Mouse (Mus musculus) hindbrain, embryonic 13.5 days (tissue): ENCODE measurements around the gene Kl. TPM values are rescaled to one million over a fixed set of nuclear protein-coding genes. Genes with fewer than 3 reads are reported as not detected.

Experiments used
- ATAC-seq: fragments of 200-750 bp; cut with Nextera tagmentation; 2 replicates; pipeline ENCODE4 v1.8.0; 2017; ENCODE audit warnings: moderate TSS enrichment; ENCODE audit not compliant: low FRiP score
- H3K27ac ChIP-seq: fragments of 300-500 bp; sonication (generic); 2 replicates; pipeline ENCODE4 v1.5.1; 2015; ENCODE audit warnings: inconsistent platforms, mild to moderate bottlenecking, moderate library complexity
- H3K27me3 ChIP-seq: fragments of 300-500 bp; sonication (generic); 2 replicates; pipeline ENCODE4 v1.6.1; 2015; ENCODE audit warnings: mild to moderate bottlenecking, inconsistent platforms
- H3K36me3 ChIP-seq: fragments of 300-500 bp; sonication (generic); 2 replicates; pipeline ENCODE4 v1.6.1; 2015; ENCODE audit warnings: mild to moderate bottlenecking, inconsistent platforms
- H3K4me1 ChIP-seq: fragments of 300-500 bp; sonication (generic); replicated peaks from 2 replicates; pipeline ENCODE4 v1.6.1; 2015; ENCODE audit warnings: inconsistent platforms
- H3K4me2 ChIP-seq: fragments of 300-500 bp; sonication (generic); 2 replicates; pipeline ENCODE4 v1.6.1; 2015; ENCODE audit warnings: inconsistent platforms, mild to moderate bottlenecking, moderate library complexity
- H3K4me3 ChIP-seq: fragments of 300-500 bp; sonication (generic); 2 replicates; pipeline ENCODE4 v1.5.1; 2015; ENCODE audit warnings: mild to moderate bottlenecking, inconsistent platforms
- H3K9ac ChIP-seq: fragments of 300-500 bp; sonication (generic); 2 replicates; pipeline ENCODE4 v1.6.1; 2015; ENCODE audit warnings: mild to moderate bottlenecking, inconsistent platforms
- H3K9me3 ChIP-seq: fragments of 300-500 bp; sonication (generic); 2 replicates; pipeline ENCODE4 v1.6.1; 2016; ENCODE audit warnings: inconsistent platforms
- WGBS: fragments of 180-500 bp; shearing (Covaris S2); methylation state at CpG from one replicate; pipeline ENCODE4 v1.1.7; 2015; 5-methylcytosine and 5-hydroxymethylcytosine counted together
- polyA plus RNA-seq: library from polyadenylated mRNA; unstranded; fragments of >200 nt; fragmentation: Nextera tagmentation; extraction: Ambion mirVana; gene quantifications from 2 replicates; pipeline ENCODE4 v1.2.1, GENCODE M21; 2015

Gene Kl
- polyA plus RNA-seq, 1 experiment from 2014 or later = 0.69 TPM

GRCm38 (mm10) chr5:151020031-151020820 lies 67.8 kb downstream of the Kl start:
- H3K9me3 ChIP-seq = no peaks in the 10 kb centered on the region
- ATAC-seq = no peak
- no peak overlapping the region for H3K4me2 ChIP-seq
- H3K36me3 ChIP-seq = no peaks in the 10 kb centered on the region
- H3K4me1 ChIP-seq = peaks cover 24% of the 10 kb centered on the region
- 65% methylated on average over 13 of the region's 13 CpGs for WGBS
- H3K9ac ChIP-seq = no peak overlapping the region
- H3K4me3 ChIP-seq = no peak overlapping the region
- H3K27ac ChIP-seq = no peak overlapping the region
- no peaks in the 10 kb centered on the region for H3K27me3 ChIP-seq

- Histone ChIP-seq H3K27me3 (no peaks in the 10 kb centered on the region), H3K4me3 (no peak overlapping the region), H3K27ac (no peak overlapping the region), H3K9ac (no peak overlapping the region), H3K9me3 (no peaks in the 10 kb centered on the region), H3K4me1 (peaks cover 24% of the 10 kb centered on the region), H3K36me3 (no peaks in the 10 kb centered on the region), H3K4me2 (no peak overlapping the region)
- ATAC-seq = no peak
- WGBS = 78% methylated on average over 14 of the region's 14 CpGs
These were observed 68.4 kb downstream of the Kl start for GRCm38 (mm10) chr5:151020831-151021230.

GRCm38 (mm10) chr5:151022026-151022425 lies 69.6 kb downstream of the Kl start:
- WGBS = 84% methylated on average over 7 of the region's 7 CpGs
- Histone ChIP-seq H3K4me3 (no peak overlapping the region), H3K36me3 (no peaks in the 10 kb centered on the region), H3K9ac (no peak overlapping the region), H3K27me3 (no peaks in the 10 kb centered on the region), H3K27ac (no peak overlapping the region), H3K9me3 (no peaks in the 10 kb centered on the region), H3K4me1 (peaks cover 25% of the 10 kb centered on the region), H3K4me2 (no peak overlapping the region)
- ATAC-seq = no peak

- no peak overlapping the region for H3K9ac ChIP-seq
- H3K4me1 ChIP-seq = peaks cover 32% of the 10 kb centered on the region
- H3K27me3 ChIP-seq = no peaks in the 10 kb centered on the region
- no peaks in the 10 kb centered on the region for H3K9me3 ChIP-seq
- no peak overlapping the region for H3K4me2 ChIP-seq
- no peaks in the 10 kb centered on the region for H3K36me3 ChIP-seq
- 22% methylated on average over 1 of the region's 1 CpGs for WGBS
- ATAC-seq = no peak
- no peak overlapping the region for H3K4me3 ChIP-seq
- H3K27ac ChIP-seq = peak overlapping the region; percentile 48; the same call in 1 of the 2 replicates
These were observed 70.5 kb downstream of the Kl start for GRCm38 (mm10) chr5:151022939-151023338.

GRCm38 (mm10) chr5:151023461-151023860 lies 71.1 kb downstream of the Kl start:
- Histone ChIP-seq H3K4me1 (peaks cover 34% of the 10 kb centered on the region), H3K36me3 (no peaks in the 10 kb centered on the region), H3K27me3 (no peaks in the 10 kb centered on the region), H3K4me2 (0 out of 2 replicates have a peak overlapping the region, but pooled peaks have one; percentile 21), H3K9ac (no peak overlapping the region), H3K9me3 (no peaks in the 10 kb centered on the region), H3K27ac (peak overlapping the region; percentile 48), H3K4me3 (no peak overlapping the region)
- WGBS = 20% methylated on average over 8 of the region's 8 CpGs
- no peak for ATAC-seq

- Histone ChIP-seq H3K4me2 (no peak overlapping the region), H3K4me1 (peaks cover 34% of the 10 kb centered on the region), H3K4me3 (no peak overlapping the region), H3K27me3 (no peaks in the 10 kb centered on the region), H3K9ac (no peak overlapping the region), H3K27ac (no peak overlapping the region), H3K36me3 (no peaks in the 10 kb centered on the region), H3K9me3 (no peaks in the 10 kb centered on the region)
- 91% methylated on average over 2 of the region's 2 CpGs for WGBS
- ATAC-seq = no peak
These were observed 72.1 kb downstream of the Kl start for GRCm38 (mm10) chr5:151024483-151024882.

- no peak overlapping the region for H3K4me3 ChIP-seq
- no peak overlapping the region for H3K4me2 ChIP-seq
- H3K36me3 ChIP-seq = no peaks in the 10 kb centered on the region
- H3K9me3 ChIP-seq = no peaks in the 10 kb centered on the region
- no peak overlapping the region for H3K27ac ChIP-seq
- H3K9ac ChIP-seq = no peak overlapping the region
- peaks cover 26% of the 10 kb centered on the region for H3K4me1 ChIP-seq
- WGBS = 88% methylated on average over 4 of the region's 4 CpGs
- no peaks in the 10 kb centered on the region for H3K27me3 ChIP-seq
- ATAC-seq = no peak
These were observed 73.7 kb downstream of the Kl start for GRCm38 (mm10) chr5:151026069-151026468.

- 31% methylated on average over 7 of the region's 7 CpGs for WGBS
- 0 out of 2 replicates have a peak, but pooled peaks have one; percentile 9 for ATAC-seq
- H3K4me2 ChIP-seq = no peak overlapping the region
These were observed 74.8 kb downstream of the Kl start for GRCm38 (mm10) chr5:151027171-151027570.

GRCm38 (mm10) chr5:151028906-151029305 lies 76.5 kb downstream of the Kl start:
- Histone ChIP-seq H3K27ac (no peak overlapping the region), H3K9me3 (no peaks in the 10 kb centered on the region), H3K9ac (no peak overlapping the region), H3K27me3 (no peaks in the 10 kb centered on the region), H3K4me2 (no peak overlapping the region), H3K4me3 (no peak overlapping the region), H3K4me1 (peaks cover 11% of the 10 kb centered on the region), H3K36me3 (no peaks in the 10 kb centered on the region)
- no peak for ATAC-seq
- 61% methylated on average over 6 of the region's 6 CpGs for WGBS

More at GRCm38 (mm10) chr5:151027171-151027570, 74.8 kb downstream of the Kl start:
- peaks cover 26% of the 10 kb centered on the region for H3K4me1 ChIP-seq
- no peak overlapping the region for H3K9ac ChIP-seq
- H3K4me3 ChIP-seq = no peak overlapping the region
- H3K27me3 ChIP-seq = no peaks in the 10 kb centered on the region
- 0 out of 2 replicates have a peak overlapping the region, but pooled peaks have one; percentile 55 for H3K27ac ChIP-seq
- H3K9me3 ChIP-seq = no peaks in the 10 kb centered on the region
- no peaks in the 10 kb centered on the region for H3K36me3 ChIP-seq

GRCm38 (mm10) chr5:151034715-151035512 lies 82.5 kb downstream of the Kl start:
- Histone ChIP-seq H3K4me1 (no peaks in the 10 kb centered on the region), H3K9me3 (no peaks in the 10 kb centered on the region), H3K27me3 (no peaks in the 10 kb centered on the region), H3K27ac (no peak overlapping the region), H3K4me2 (no peak overlapping the region), H3K36me3 (peaks cover 3% of the 10 kb centered on the region; the same call in 1 of the 2 replicates), H3K4me3 (no peak overlapping the region), H3K9ac (no peak overlapping the region)
- ATAC-seq = no peak
- WGBS = 76% methylated on average over 9 of the region's 9 CpGs

GRCm38 (mm10) chr5:151037871-151038270 lies 85.5 kb downstream of the Kl start:
- Histone ChIP-seq H3K27me3 (no peaks in the 10 kb centered on the region), H3K9ac (no peak overlapping the region), H3K4me1 (no peaks in the 10 kb centered on the region), H3K36me3 (peaks cover 3% of the 10 kb centered on the region; the same call in 1 of the 2 replicates), H3K9me3 (no peaks in the 10 kb centered on the region), H3K4me2 (no peak overlapping the region), H3K4me3 (no peak overlapping the region), H3K27ac (no peak overlapping the region)
- ATAC-seq = no peak
- WGBS = 76% methylated on average over 7 of the region's 7 CpGs

- no peaks in the 10 kb centered on the region for H3K9me3 ChIP-seq
- no peaks in the 10 kb centered on the region for H3K4me1 ChIP-seq
- no peak overlapping the region for H3K4me3 ChIP-seq
- no peak overlapping the region for H3K27ac ChIP-seq
- no peaks in the 10 kb centered on the region for H3K27me3 ChIP-seq
- H3K36me3 ChIP-seq = peaks cover 3% of the 10 kb centered on the region; the same call in 1 of the 2 replicates
- 93% methylated on average over 5 of the region's 5 CpGs for WGBS
- ATAC-seq = no peak
- no peak overlapping the region for H3K9ac ChIP-seq
- H3K4me2 ChIP-seq = no peak overlapping the region
These were observed 90.5 kb downstream of the Kl start for GRCm38 (mm10) chr5:151042911-151043310.
